Mouse (Mus musculus): ENCODE results near the gene Clcn6.

Gene Clcn6

GRCm38 (mm10) chr4:148038600-148039253 lies at the start of gene Clcn6, which contains the start of gene Mthfr:
Gene Clcn6, minus strand, starts transcription at chr4:148038821.
Gene Mthfr, plus strand, starts transcription at chr4:148039077.
- DNase-seq: peak; percentile 100

- peak; percentile 95 for DNase-seq
These were observed 49.4 kb upstream of the Clcn6 start, which contains the start of gene Agtrap for GRCm38 (mm10) chr4:148087907-148088527. Gene Agtrap, minus strand, starts transcription at chr4:148088031.

GRCm38 (mm10) chr4:148087091-148087906 lies 48.7 kb upstream of the Clcn6 start:
- DNase-seq: no peak

GRCm38 (mm10) chr4:148085907-148086305 lies 47.3 kb upstream of the Clcn6 start:
- DNase-seq: no peak

- DNase-seq: no peak
These were observed 46.7 kb upstream of the Clcn6 start for GRCm38 (mm10) chr4:148085131-148085906.

- DNase-seq: no peak
These were observed 45.7 kb upstream of the Clcn6 start for GRCm38 (mm10) chr4:148084261-148084714.

GRCm38 (mm10) chr4:148083176-148083899 lies 44.7 kb upstream of the Clcn6 start:
- no peak for DNase-seq

- no peak for DNase-seq
These were observed 43.8 kb upstream of the Clcn6 start for GRCm38 (mm10) chr4:148082257-148083044.

GRCm38 (mm10) chr4:148081201-148081600 lies 42.6 kb upstream of the Clcn6 start:
- DNase-seq: no peak

GRCm38 (mm10) chr4:148080597-148080973 lies 42.0 kb upstream of the Clcn6 start:
- DNase-seq: no peak

GRCm38 (mm10) chr4:148079944-148080596 lies 41.4 kb upstream of the Clcn6 start:
- DNase-seq: no peak

GRCm38 (mm10) chr4:148079212-148079611 lies 40.6 kb upstream of the Clcn6 start:
- no peak for DNase-seq

GRCm38 (mm10) chr4:148075881-148076280 lies 37.3 kb upstream of the Clcn6 start:
- DNase-seq: no peak

GRCm38 (mm10) chr4:148075259-148075658 lies 36.6 kb upstream of the Clcn6 start:
- peak; percentile 63 for DNase-seq

GRCm38 (mm10) chr4:148074521-148075189 lies 36.0 kb upstream of the Clcn6 start:
- DNase-seq: no peak

GRCm38 (mm10) chr4:148071508-148071907 lies 32.9 kb upstream of the Clcn6 start:
- DNase-seq: no peak

- DNase-seq: no peak
These were observed 31.1 kb upstream of the Clcn6 start for GRCm38 (mm10) chr4:148069602-148070218.

GRCm38 (mm10) chr4:148067346-148067745 lies 28.7 kb upstream of the Clcn6 start:
- DNase-seq: no peak

GRCm38 (mm10) chr4:148066401-148066744 lies 27.8 kb upstream of the Clcn6 start:
- no peak for DNase-seq

All from layer of hippocampus, adult 9-11 months (tissue).